Mouse (Mus musculus) midbrain, embryonic 10.5 days (tissue): Measurements from ENCODE around the gene Copz2. TPM values are rescaled to one million over a fixed set of nuclear protein-coding genes. Genes with fewer than 3 reads are reported as not detected.

Experiments used
- DNase-seq: peaks from one replicate; pipeline ENCODE4 v3.0.0-alpha.2; 2017; ENCODE audit warnings: low spot score
- H3K27ac ChIP-seq: fragments of 300-500 bp; sonication (generic); replicated peaks from 2 replicates; pipeline ENCODE4 v1.5.1; 2016; ENCODE audit warnings: mild to moderate bottlenecking
- H3K27me3 ChIP-seq: fragments of 300-500 bp; sonication (generic); 2 replicates; pipeline ENCODE4 v1.6.1; 2016; ENCODE audit warnings: low read depth, mild to moderate bottlenecking; ENCODE audit not compliant: poor library complexity, severe bottlenecking
- H3K36me3 ChIP-seq: fragments of 300-500 bp; sonication (generic); 2 replicates; pipeline ENCODE4 v1.6.1; 2016; ENCODE audit warnings: mild to moderate bottlenecking, moderate library complexity
- H3K4me1 ChIP-seq: fragments of 300-500 bp; sonication (generic); 2 replicates; pipeline ENCODE4 v1.6.1; 2016
- H3K4me3 ChIP-seq: fragments of 300-500 bp; sonication (generic); 2 replicates; pipeline ENCODE4 v1.5.1; 2016; ENCODE audit warnings: mild to moderate bottlenecking, moderate library complexity
- H3K9me3 ChIP-seq: fragments of 300-500 bp; sonication (generic); replicated peaks from 2 replicates; pipeline ENCODE4 v1.6.1; 2016; ENCODE audit warnings: mild to moderate bottlenecking
- WGBS: fragments of 180-500 bp; shearing (Covaris S2); methylation state at CpG from one replicate; pipeline ENCODE4 v1.1.7; 2016; 5-methylcytosine and 5-hydroxymethylcytosine counted together
- polyA plus RNA-seq: library from polyadenylated mRNA; unstranded; fragments of >200 nt; fragmentation: Nextera tagmentation; extraction: Ambion mirVana; gene quantifications from 2 replicates; pipeline ENCODE4 v1.2.1, GENCODE M21; 2016

The Copz2 gene
- polyA plus RNA-seq, 1 experiment from 2014 or later: 46.1 TPM

DNA sequence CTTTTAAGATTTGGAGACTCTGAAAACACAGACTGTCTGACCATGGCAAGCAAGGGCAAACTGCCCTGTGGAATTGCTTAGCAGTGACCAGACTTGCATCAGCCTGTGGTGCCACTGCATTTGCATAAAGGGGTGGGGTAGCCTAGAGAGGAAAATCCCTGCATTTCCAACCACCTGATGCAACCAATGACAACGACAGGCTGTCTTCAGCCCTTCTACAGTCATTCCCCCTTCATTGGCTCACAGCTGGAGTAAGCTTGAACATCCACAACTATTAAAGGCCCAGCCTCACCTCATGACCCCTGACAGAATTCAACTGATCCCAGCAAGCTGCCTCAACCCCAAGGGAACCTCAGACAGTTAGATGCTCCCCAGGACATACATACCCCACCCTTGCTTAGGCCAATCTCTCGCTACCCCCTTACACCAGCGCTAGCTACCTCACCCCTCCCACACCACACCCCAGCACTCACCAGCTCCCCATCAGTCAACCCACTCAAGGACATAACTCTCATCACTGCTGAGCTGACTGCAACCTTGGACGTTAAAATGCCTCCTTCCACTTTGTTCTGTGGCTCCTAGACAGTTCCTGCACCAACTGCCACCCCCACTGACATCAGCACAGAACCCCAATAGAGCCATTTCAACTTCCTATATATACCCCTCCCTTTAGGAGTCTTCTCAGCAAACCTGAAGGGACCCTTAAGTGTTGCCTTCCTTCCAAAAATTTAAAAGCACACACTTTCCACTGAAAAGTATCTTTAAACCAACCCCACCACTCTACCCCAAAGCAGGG lies 26.8 kb upstream of the Copz2 start:
- Histone ChIP-seq H3K27me3 (no peaks in the 10 kb centered on the region), H3K27ac (peak overlapping the region; percentile 89), H3K9me3 (no peaks in the 10 kb centered on the region), H3K4me1 (peaks cover 61% of the 10 kb centered on the region), H3K36me3 (peaks cover 84% of the 10 kb centered on the region), H3K4me3 (peak overlapping the region; percentile 65)
- DNase-seq: no peak
- WGBS: 30% methylated on average over 4 of the region's 4 CpGs

DNA sequence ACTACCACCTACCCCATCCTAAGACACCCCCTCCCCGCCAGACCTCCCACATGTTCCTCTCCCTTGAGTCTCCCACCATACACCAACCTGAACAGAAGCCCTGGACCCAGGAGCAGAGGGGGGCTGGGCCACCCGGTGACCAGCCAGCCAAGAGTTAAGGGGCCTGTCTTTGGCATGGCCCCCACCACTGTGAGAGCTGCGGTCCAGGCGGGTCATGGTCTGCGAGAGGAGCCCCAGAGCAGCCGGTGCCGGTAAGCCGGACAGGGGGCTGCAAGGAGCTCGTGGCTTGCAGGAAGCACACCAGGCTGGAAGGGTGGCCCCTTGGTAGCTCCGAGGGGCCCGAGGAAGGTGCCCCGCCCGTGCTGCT lies 26.2 kb upstream of the Copz2 start:
- no peaks in the 10 kb centered on the region for H3K9me3 ChIP-seq
- H3K27me3 ChIP-seq: no peaks in the 10 kb centered on the region
- H3K4me3 ChIP-seq: peak overlapping the region; percentile 65
- 4% methylated on average over 13 of the region's 13 CpGs for WGBS
- peak overlapping the region; percentile 89 for H3K27ac ChIP-seq
- peaks cover 64% of the 10 kb centered on the region for H3K4me1 ChIP-seq
- no peak for DNase-seq
- H3K36me3 ChIP-seq: peaks cover 82% of the 10 kb centered on the region

DNA sequence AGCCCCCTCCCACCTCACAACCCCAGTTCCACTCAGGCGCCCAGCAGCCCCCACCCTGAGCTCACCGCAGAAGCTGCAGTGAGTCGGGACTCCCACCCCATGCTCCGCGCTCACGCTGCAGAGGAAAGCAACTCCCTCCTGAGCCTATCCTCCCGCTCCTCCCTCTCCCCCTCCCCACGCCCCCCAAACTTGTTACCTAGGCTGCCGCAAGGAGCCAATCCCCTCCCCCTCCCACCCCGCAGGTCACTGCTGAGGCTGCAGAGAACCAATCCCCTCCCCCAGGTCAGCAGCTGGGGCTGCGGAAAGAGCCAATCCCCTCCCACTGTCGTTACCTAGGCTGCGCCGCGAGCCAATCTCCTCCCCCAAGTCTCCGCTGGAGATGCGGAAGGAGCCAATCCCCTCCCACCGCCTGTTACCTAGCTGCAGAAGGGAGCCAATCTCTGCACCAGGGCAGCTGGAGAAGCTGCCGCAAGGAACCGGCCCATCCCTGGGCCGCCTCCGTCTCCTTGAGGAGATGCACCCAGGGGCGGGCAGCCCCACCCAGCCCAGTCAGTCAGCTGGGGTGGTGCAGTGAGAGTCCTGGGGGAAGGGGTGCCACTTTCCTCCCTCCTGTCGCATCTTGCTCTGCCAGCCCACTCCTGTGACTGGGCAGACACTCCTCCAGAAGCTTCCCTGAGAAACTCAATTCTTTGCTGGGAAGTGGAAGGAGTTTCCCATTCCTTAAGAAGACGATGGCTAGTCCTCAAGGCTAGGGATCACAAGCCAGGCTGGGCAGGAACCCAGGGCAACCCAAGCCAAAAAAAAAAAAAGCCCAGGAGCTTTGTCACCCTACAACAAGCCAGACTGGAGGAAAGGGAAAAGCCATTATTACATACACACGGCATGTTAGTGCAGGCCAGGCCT lies 25.5 kb upstream of the Copz2 start:
- no peaks in the 10 kb centered on the region for H3K27me3 ChIP-seq
- DNase-seq: peak; percentile 94
- 1% methylated on average over 24 of the region's 26 CpGs for WGBS
- peaks cover 70% of the 10 kb centered on the region for H3K4me1 ChIP-seq
- peak overlapping the region; percentile 89 for H3K27ac ChIP-seq
- peaks cover 75% of the 10 kb centered on the region for H3K36me3 ChIP-seq
- peak overlapping the region; percentile 65 for H3K4me3 ChIP-seq
- H3K9me3 ChIP-seq: no peaks in the 10 kb centered on the region

DNA sequence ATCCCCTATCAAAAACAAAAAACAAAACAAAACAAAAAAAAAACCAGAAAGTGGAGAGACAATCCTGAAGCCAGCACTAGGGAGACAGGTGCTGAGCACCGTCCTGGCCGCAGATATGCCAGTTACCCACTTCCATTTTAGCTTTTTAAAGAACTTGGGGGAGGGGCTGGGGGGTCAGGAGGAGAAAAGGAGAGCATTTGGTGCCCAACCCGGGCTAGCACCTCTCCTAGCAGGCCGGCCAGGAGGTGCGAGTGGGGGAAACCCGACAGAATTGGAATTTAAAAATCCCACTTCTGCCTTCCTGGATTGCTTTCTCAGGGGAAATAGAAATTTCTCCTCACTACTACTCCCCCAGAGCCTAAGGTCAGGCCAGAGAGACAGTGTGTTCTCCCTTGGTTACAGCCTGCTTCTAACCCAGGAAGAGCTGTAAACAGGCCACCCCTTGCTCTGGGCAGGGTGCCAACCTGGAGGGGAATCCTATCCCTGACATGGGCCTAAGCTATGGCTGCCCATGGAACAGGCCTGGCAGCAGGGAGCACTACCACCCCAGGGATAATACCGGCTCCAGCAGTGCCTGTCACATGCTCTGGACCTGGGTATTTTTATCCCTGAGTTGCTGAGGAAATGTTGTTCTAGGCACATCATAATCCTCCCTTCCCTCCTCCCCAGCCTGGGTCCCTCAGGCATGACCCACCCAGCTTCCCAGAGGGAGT lies 24.7 kb upstream of the Copz2 start:
- Histone ChIP-seq H3K4me1 (peaks cover 72% of the 10 kb centered on the region), H3K36me3 (peaks cover 67% of the 10 kb centered on the region), H3K27me3 (no peaks in the 10 kb centered on the region), H3K27ac (peak overlapping the region; percentile 89), H3K4me3 (peak overlapping the region; percentile 65), H3K9me3 (no peaks in the 10 kb centered on the region)
- WGBS: 50% methylated on average over 7 of the region's 7 CpGs
- DNase-seq: no peak

DNA sequence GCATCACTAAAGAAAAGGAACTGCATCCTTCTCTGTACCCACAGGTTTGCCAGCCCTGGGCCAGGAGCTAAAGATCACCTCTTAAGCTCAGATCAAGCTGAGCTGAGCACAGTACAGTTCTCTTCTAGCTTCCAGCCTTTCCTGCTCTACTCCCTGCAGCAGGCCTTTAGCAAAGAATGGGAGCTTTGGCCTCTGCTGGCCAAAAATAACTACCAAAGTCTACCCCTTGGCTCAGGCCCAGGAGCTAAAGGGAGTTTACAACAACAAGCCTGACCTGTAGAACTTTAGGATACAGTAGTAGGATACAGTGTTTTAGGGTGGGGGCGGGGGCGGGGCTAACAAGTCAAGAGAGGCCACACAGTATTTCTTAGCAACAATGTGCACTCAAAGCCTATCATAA lies 23.2 kb upstream of the Copz2 start:
- no peak for DNase-seq
- Histone ChIP-seq H3K9me3 (no peaks in the 10 kb centered on the region), H3K27me3 (no peaks in the 10 kb centered on the region), H3K27ac (no peak overlapping the region), H3K4me1 (peaks cover 81% of the 10 kb centered on the region), H3K36me3 (peaks cover 51% of the 10 kb centered on the region), H3K4me3 (peak overlapping the region; percentile 92; the same call in 1 of the 2 replicates)
- WGBS: 89% methylated on average over 2 of the region's 2 CpGs

DNA sequence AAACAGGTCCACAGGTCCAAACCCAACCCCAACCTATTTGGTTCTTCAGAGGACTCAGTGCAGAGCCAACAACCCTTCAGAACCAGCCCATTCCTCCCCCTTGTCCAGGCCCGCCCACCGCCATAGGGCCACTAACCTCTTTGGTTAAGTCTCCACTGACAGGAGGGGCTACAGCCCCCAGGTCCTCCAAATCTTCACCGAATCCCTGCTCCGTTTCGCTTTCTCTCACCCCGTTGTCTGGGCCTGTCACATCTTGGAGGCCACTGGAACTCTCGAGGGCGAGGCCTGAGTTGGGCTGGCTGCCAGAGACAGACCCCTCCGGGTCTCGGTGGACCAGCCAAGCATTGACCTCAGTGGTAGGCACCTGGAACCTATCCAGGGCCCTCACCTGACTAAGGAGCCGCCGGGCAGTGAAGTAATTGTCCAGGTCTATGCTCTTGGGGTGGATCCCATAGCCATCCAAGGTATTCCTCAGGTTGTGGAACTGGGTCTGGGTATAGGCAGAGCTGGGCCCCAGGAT lies 22.5 kb upstream of the Copz2 start:
- Histone ChIP-seq H3K4me3 (peak overlapping the region; percentile 92), H3K27ac (no peak overlapping the region), H3K27me3 (no peaks in the 10 kb centered on the region), H3K36me3 (peaks cover 45% of the 10 kb centered on the region), H3K4me1 (peaks cover 81% of the 10 kb centered on the region), H3K9me3 (no peaks in the 10 kb centered on the region)
- 90% methylated on average over 12 of the region's 12 CpGs for WGBS
- no peak for DNase-seq

DNA sequence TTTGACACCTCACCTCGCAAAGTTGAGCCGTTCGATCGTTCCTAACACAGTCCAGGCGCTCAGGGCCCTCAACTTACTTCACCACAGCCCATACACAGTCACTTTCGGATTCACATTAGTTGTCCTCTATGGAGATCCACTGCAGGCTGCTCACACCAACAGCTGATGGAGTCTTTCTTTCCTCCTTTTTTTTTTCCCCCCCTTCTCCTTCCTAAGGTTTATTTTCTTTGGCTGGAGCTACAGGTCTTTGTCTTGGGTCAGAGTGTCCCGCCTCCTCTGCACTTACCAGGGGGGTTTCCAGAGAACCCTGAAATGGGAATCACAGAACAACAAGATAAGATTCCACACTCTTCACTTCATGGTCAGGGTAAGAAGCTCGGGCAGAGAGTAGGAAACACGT lies 21.8 kb upstream of the Copz2 start:
- DNase-seq: no peak
- WGBS: 85% methylated on average over 9 of the region's 9 CpGs
- H3K36me3 ChIP-seq: peaks cover 37% of the 10 kb centered on the region
- H3K27me3 ChIP-seq: no peaks in the 10 kb centered on the region
- H3K27ac ChIP-seq: no peak overlapping the region
- H3K4me3 ChIP-seq: peak overlapping the region; percentile 92; the same call in 1 of the 2 replicates
- H3K4me1 ChIP-seq: peaks cover 73% of the 10 kb centered on the region
- no peaks in the 10 kb centered on the region for H3K9me3 ChIP-seq

DNA sequence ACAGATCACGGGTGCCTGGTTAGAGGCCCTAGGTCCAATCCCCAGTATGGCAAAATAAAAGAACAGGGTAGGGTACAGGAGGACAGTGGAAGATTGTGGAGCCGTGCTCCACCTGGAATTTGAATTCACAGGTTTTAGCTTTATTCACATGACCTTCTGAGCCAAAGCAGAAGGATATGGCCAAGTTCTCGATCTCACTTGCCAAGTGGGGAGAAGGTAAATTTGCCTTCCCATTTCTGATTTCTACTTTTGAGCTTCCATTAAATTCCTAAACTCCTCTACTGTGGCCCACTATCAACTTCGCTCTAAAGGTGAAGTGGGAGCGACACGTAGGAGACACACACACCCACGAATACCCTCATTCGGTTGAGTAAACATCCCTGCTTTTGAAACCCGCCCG lies 20.8 kb upstream of the Copz2 start:
- no peak for DNase-seq
- 23% methylated on average over 10 of the region's 10 CpGs for WGBS
- H3K9me3 ChIP-seq: no peaks in the 10 kb centered on the region
- H3K4me3 ChIP-seq: peak overlapping the region; percentile 92
- H3K36me3 ChIP-seq: peaks cover 33% of the 10 kb centered on the region
- peak overlapping the region; percentile 97 for H3K27ac ChIP-seq
- no peaks in the 10 kb centered on the region for H3K27me3 ChIP-seq
- H3K4me1 ChIP-seq: peaks cover 64% of the 10 kb centered on the region

DNA sequence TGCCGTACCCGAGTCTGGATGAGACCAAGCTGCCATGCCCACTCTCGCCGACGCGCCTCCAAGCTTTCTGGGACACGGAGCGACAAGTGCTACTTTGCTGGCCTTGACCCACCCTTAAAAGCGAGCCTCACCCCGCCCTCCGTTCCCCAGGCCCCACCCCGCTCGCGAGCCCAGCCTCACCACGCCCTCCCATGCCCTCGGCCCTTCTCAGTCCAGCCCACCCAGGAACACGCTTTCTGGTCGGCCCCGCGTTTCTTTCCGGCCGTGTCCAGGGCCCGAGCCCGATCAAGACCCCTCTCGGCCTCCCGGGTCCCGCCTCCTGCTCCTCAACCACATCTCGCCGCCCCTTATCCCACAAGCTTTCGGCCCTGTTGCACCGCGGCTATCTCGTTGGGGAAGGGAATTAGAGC lies 20.3 kb upstream of the Copz2 start:
- H3K4me3 ChIP-seq: peak overlapping the region; percentile 92
- H3K27ac ChIP-seq: peak overlapping the region; percentile 97
- no peaks in the 10 kb centered on the region for H3K27me3 ChIP-seq
- peak; percentile 87 for DNase-seq
- H3K36me3 ChIP-seq: peaks cover 33% of the 10 kb centered on the region
- WGBS: under 1% methylated on average over 33 of the region's 33 CpGs
- no peaks in the 10 kb centered on the region for H3K9me3 ChIP-seq
- H3K4me1 ChIP-seq: peaks cover 58% of the 10 kb centered on the region

DNA sequence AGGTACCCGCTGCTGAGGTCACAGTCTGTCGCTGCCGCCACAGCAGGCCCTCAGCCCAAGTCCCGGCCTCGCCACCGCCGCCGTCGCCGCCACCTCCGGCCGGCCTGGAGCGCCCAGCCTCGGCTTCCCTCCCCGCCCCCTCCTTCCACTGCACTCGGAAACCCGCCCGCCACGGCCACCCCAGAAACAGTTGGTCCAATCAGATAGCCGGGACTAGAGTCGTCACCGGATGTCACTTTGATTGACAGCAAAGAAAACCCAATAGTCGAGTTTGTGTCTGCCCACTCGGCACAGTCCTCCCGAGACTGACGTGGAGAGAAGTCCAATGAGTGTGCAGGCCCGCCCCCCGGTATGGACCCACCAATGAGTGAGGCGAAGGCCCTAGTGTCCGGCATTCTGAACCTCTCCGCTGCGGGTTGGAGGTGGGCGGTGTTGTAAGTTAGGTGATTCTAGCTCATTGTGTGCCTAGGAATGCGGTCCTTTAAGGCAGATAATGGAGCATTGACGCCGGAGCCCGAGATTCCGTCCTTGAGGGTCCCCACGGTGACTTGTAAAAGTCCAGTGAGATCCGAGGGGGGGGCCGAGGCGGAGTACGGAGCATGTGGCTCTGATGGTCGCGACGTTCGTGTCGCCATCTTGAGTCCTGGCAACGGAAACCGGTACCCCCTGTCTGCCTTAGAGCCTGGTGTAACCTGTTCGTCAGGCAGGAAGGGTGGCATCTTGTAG lies 19.7 kb upstream of the Copz2 start, which contains the start of gene Nfe2l1:
Gene Nfe2l1, minus strand, starts transcription at position 156 of the 726 bp plus-strand sequence.
- Histone ChIP-seq H3K4me1 (peaks cover 53% of the 10 kb centered on the region), H3K9me3 (no peaks in the 10 kb centered on the region), H3K36me3 (peaks cover 32% of the 10 kb centered on the region), H3K4me3 (peak within 1 kb of the TSS; percentile 92), H3K27me3 (no peaks in the 10 kb centered on the region), H3K27ac (peak within 1 kb of the TSS; percentile 97)
- peak; percentile 98 for DNase-seq
- WGBS: under 1% methylated on average over 51 of the region's 51 CpGs

DNA sequence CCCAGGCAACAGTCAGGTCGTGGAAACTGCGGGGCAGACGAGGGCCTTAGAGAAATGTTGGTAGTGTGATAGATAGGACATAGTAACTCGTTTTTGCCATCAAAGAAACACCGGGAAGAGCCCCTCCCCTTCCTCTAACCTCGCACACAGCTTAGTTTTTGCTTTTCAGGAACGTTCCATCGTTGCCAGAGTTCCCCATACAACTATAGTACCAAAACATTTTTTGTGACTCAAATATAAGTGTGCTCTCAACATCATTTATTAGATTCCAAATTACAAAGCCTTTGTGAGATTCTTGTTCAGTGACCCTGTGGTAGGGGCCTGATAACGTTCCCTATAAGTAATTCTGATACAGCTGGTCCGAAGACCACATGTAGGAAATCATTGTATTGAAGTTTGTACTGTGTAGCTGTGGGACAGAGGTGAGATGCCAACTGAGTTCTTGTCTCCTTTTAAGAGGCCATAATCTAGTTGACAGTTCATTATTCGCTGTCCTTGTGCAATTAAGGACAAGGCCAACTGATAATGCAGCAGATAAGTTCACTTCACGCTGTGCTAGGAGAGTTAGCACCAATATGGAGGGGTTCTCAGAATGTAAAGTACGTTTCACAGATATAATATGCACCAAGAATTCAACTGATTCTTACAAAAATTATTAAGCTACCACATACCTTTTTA lies 19.0 kb upstream of the Copz2 start:
- Histone ChIP-seq H3K4me3 (peak overlapping the region; percentile 92), H3K4me1 (peaks cover 46% of the 10 kb centered on the region), H3K27me3 (no peaks in the 10 kb centered on the region), H3K36me3 (peaks cover 25% of the 10 kb centered on the region), H3K9me3 (no peaks in the 10 kb centered on the region), H3K27ac (peak overlapping the region; percentile 97)
- WGBS: 26% methylated on average over 13 of the region's 13 CpGs
- DNase-seq: no peak
